Mouse (Mus musculus) CD4-positive helper T cell, adult 2 months (primary cell): ENCODE results near the gene Ntn5.
"Not testable (repeated sequence)": the region's sequence is repeated elsewhere in the genome, so short reads cannot be mapped to it uniquely, and the experiment has no call there.

Experiments
- DNase-seq: peaks from one replicate; pipeline ENCODE4 v3.0.0-alpha.2; 2012; ENCODE audit warnings: low read depth, missing footprints, low spot score

The Ntn5 gene

GRCm38 (mm10) chr7:45654424-45655047 is 29.3 kb upstream of the Ntn5 start:
- no peak for DNase-seq

GRCm38 (mm10) chr7:45660746-45661478 is 22.9 kb upstream of the Ntn5 start:
- DNase-seq: no peak

GRCm38 (mm10) chr7:45661702-45662101 is 22.1 kb upstream of the Ntn5 start:
- not testable (repeated sequence) for DNase-seq

- no peak for DNase-seq
Observed at GRCm38 (mm10) chr7:45665303-45666138, 18.3 kb upstream of the Ntn5 start.

- DNase-seq: no peak
Observed at GRCm38 (mm10) chr7:45666161-45666560, 17.7 kb upstream of the Ntn5 start, which contains the start of gene Fut2. Gene Fut2, minus strand, starts transcription at chr7:45666394.

- no peak for DNase-seq
Observed at GRCm38 (mm10) chr7:45667761-45668160, 16.1 kb upstream of the Ntn5 start.

GRCm38 (mm10) chr7:45668921-45669320 is 14.9 kb upstream of the Ntn5 start:
- no peak for DNase-seq

GRCm38 (mm10) chr7:45677627-45678295 is 6.1 kb upstream of the Ntn5 start:
- no peak for DNase-seq

- DNase-seq: no peak
Observed at GRCm38 (mm10) chr7:45678513-45678912, 5.3 kb upstream of the Ntn5 start.

- no peak for DNase-seq
Observed at GRCm38 (mm10) chr7:45679966-45680621, 3.7 kb upstream of the Ntn5 start.

- DNase-seq: no peak
Observed at GRCm38 (mm10) chr7:45681046-45681736, 2.6 kb upstream of the Ntn5 start.

- DNase-seq: peak; percentile 82
Observed at GRCm38 (mm10) chr7:45682144-45683126, 1.4 kb upstream of the Ntn5 start.

- no peak for DNase-seq
Observed at GRCm38 (mm10) chr7:45685811-45686210, 2.0 kb downstream of the Ntn5 start.

GRCm38 (mm10) chr7:45686841-45687240 is 3.0 kb downstream of the Ntn5 start:
- peak; percentile 40 for DNase-seq

- no peak for DNase-seq
Observed at GRCm38 (mm10) chr7:45689099-45689498, 5.3 kb downstream of the Ntn5 start.

GRCm38 (mm10) chr7:45689800-45690199 is 6.0 kb downstream of the Ntn5 start:
- no peak for DNase-seq

- DNase-seq: no peak
Observed at GRCm38 (mm10) chr7:45692364-45692763, 8.5 kb downstream of the Ntn5 start.

- no peak for DNase-seq
Observed at GRCm38 (mm10) chr7:45693921-45694591, 10.2 kb downstream of the Ntn5 start, which contains the start of gene Sec1. Gene Sec1, minus strand, starts transcription at chr7:45694402.

- DNase-seq: peak; percentile 62
Observed at GRCm38 (mm10) chr7:45695098-45695497, 11.3 kb downstream of the Ntn5 start.
